23 mouse cellular contexts compared by ENCODE assay signal in genomic region chr3:107940524-107940923, GRCm38 (mm10). TPM values are rescaled to one million over a fixed set of nuclear protein-coding genes. Genes with fewer than 3 reads are reported as not detected.
DNase-seq lines count a peak whose midpoint lies in the region; ATAC-seq and TF ChIP-seq lines count a peak whose summit lies in the region.
"Had no signal": no experiment of that assay in that cellular context is flagged by ENCODE, and none has a peak within 500 bp of the region (broad histone marks: within the 10 kb centered on the region; RNA-seq: fewer than 3 reads in every experiment).

No protein-coding gene starts in this region.

- no peaks in the 10 kb centered on the region for H3K27me3 ChIP-seq in kidney, postnatal 0 days (ENCODE audit: insufficient read depth, low read length)
- no peaks in the 10 kb centered on the region for H3K27me3 ChIP-seq in midbrain, embryonic 16.5 days (ENCODE audit: control insufficient read depth, insufficient read depth, low read depth, low read length)
- no peaks in the 10 kb centered on the region for H3K27me3 ChIP-seq in midbrain, embryonic 11.5 days (ENCODE audit: control insufficient read depth, insufficient read depth, low read length)
- H3K27me3 ChIP-seq in Patski: no peaks in the 10 kb centered on the region
- H3K27me3 ChIP-seq: embryonic facial prominence, embryonic 13.5 days had no signal

- peak; percentile 45 for DNase-seq in kidney, postnatal 0 days (ENCODE audit: low spot score)
- no peak for DNase-seq in kidney, adult 18-20 months
- DNase-seq in midbrain, embryonic 11.5 days (ENCODE audit: low spot score, missing footprints): no peak
- DNase-seq in Patski (ENCODE audit: low read depth, low spot score): no peak
- DNase-seq in thymus, postnatal 0 days (ENCODE audit: low spot score): no peak
- DNase-seq: adrenal gland, postnatal 14 days; cerebellum, adult 8-10 months; cerebellum, postnatal 25 days; gastrocnemius, postnatal 36 days; heart, adult 11 months; heart, postnatal 36 days had no signal

- H3K4me1 ChIP-seq in kidney, postnatal 0 days (replicated peaks; ENCODE audit: insufficient read depth, low read length): 0 out of 2 replicates have a peak, but pooled peaks cover 8% of the 10 kb centered on the region
- H3K4me1 ChIP-seq in midbrain, embryonic 16.5 days (ENCODE audit: control insufficient read depth, insufficient read depth, low read length): peaks cover 16% of the 10 kb centered on the region; the same call in 1 of the 2 replicates
- no peaks in the 10 kb centered on the region; the same call in 1 of the 2 replicates for H3K4me1 ChIP-seq in midbrain, embryonic 11.5 days (ENCODE audit: control insufficient read depth, insufficient read depth, low read length)
- peaks cover 11% of the 10 kb centered on the region; the same call in 1 of the 2 replicates for H3K4me1 ChIP-seq in embryonic fibroblast, embryonic 13.5 days (ENCODE audit: control insufficient read depth, insufficient read depth, low read length)

- H3K4me2 ChIP-seq in kidney, postnatal 0 days (ENCODE audit: low read length): no peak overlapping the region
- no peak overlapping the region for H3K4me2 ChIP-seq in midbrain, embryonic 16.5 days (ENCODE audit: low read length)
- H3K4me2 ChIP-seq in midbrain, embryonic 11.5 days: no peak overlapping the region
- H3K4me2 ChIP-seq: embryonic facial prominence, embryonic 13.5 days; heart, embryonic 13.5 days; hindbrain, embryonic 12.5 days had no signal

- 70% methylated on average over 7 of the region's 7 CpGs for WGBS in kidney, postnatal 0 days
- WGBS in midbrain, embryonic 16.5 days: 82% methylated on average over 7 of the region's 7 CpGs
- WGBS in midbrain, embryonic 11.5 days: 88% methylated on average over 7 of the region's 7 CpGs

- in situ Hi-C loops in Patski (cut with MboI; ENCODE audit: low pct_unique_long_range_greater_than_20kb): no loop called here

- H3K36me3 ChIP-seq in kidney, postnatal 0 days (ENCODE audit: insufficient read depth, low read length): no peaks in the 10 kb centered on the region
- no peaks in the 10 kb centered on the region for H3K36me3 ChIP-seq in midbrain, embryonic 16.5 days (ENCODE audit: control insufficient read depth, insufficient read depth, low read length)
- H3K36me3 ChIP-seq in midbrain, embryonic 11.5 days (ENCODE audit: control insufficient read depth, insufficient read depth, low read length): no peaks in the 10 kb centered on the region
- H3K36me3 ChIP-seq: embryonic facial prominence, embryonic 13.5 days; heart, embryonic 13.5 days; hindbrain, embryonic 12.5 days had no signal

- H3K9ac ChIP-seq in kidney, postnatal 0 days (ENCODE audit: low read depth, low read length): no peak overlapping the region
- no peak overlapping the region for H3K9ac ChIP-seq in midbrain, embryonic 16.5 days (ENCODE audit: low read depth, low read length)
- no peak overlapping the region for H3K9ac ChIP-seq in midbrain, embryonic 11.5 days (ENCODE audit: low read length)
- H3K9ac ChIP-seq: embryonic facial prominence, embryonic 13.5 days; heart, embryonic 13.5 days; hindbrain, embryonic 12.5 days had no signal

- no peak for TF ChIP-seq POLR2A in embryonic fibroblast, embryonic 13.5 days (IDR thresholded peaks at IDR 0.05; ENCODE audit: low read depth, low read length)

- H3K4me3 ChIP-seq in kidney, postnatal 0 days (replicated peaks; ENCODE audit: low read depth, low read length): no peak overlapping the region
- H3K4me3 ChIP-seq in midbrain, embryonic 16.5 days (ENCODE audit: low read depth, low read length): no peak overlapping the region
- no peak overlapping the region for H3K4me3 ChIP-seq in midbrain, embryonic 11.5 days (ENCODE audit: low read depth, low read length)
- H3K4me3 ChIP-seq in embryonic fibroblast, embryonic 13.5 days (ENCODE audit: insufficient read depth, low read length): no peak overlapping the region
- H3K4me3 ChIP-seq: embryonic facial prominence, embryonic 13.5 days; heart, embryonic 13.5 days; hindbrain, embryonic 12.5 days had no signal

- no peak overlapping the region for H3K27ac ChIP-seq in kidney, postnatal 0 days
- peak overlapping the region; percentile 30; the same call in 1 of the 2 replicates for H3K27ac ChIP-seq in midbrain, embryonic 16.5 days (ENCODE audit: low read length)
- H3K27ac ChIP-seq in midbrain, embryonic 11.5 days (ENCODE audit: low read depth, low read length): no peak overlapping the region
- H3K27ac ChIP-seq in embryonic fibroblast, embryonic 13.5 days (ENCODE audit: insufficient read depth, low read length): peak overlapping the region; percentile 63
- H3K27ac ChIP-seq: embryonic facial prominence, embryonic 13.5 days; heart, embryonic 13.5 days; hindbrain, embryonic 12.5 days had no signal

- ATAC-seq in kidney, postnatal 0 days (replicated peaks; ENCODE audit: low FRiP score, low read depth): no peak
- ATAC-seq in midbrain, embryonic 16.5 days: no peak
- no peak for ATAC-seq in midbrain, embryonic 11.5 days (ENCODE audit: low FRiP score)
- peak; percentile 14 for ATAC-seq in Patski
- ATAC-seq: activated CD4-positive, CD25-positive, alpha-beta regulatory T cell, adult 4 months; forebrain, embryonic 14.5 days; inflammation-experienced regulatory T-cells, adult 6 months; intestine, postnatal 0 days had no signal

- TF ChIP-seq CTCF in kidney, postnatal 0 days (IDR thresholded peaks at IDR 0.05; ENCODE audit: low read depth): no peak
- TF ChIP-seq CTCF in Patski (IDR thresholded peaks at IDR 0.05): no peak
- TF ChIP-seq CTCF in embryonic fibroblast, embryonic 13.5 days (IDR thresholded peaks at IDR 0.05; ENCODE audit: borderline replicate concordance, insufficient read depth, low read length): no peak

- H3K9me3 ChIP-seq in kidney, postnatal 0 days (replicated peaks; ENCODE audit: low read length): no peaks in the 10 kb centered on the region
- H3K9me3 ChIP-seq in midbrain, embryonic 16.5 days (replicated peaks; ENCODE audit: control insufficient read depth, low read length, poor library complexity, severe bottlenecking): no peaks in the 10 kb centered on the region
- H3K9me3 ChIP-seq in midbrain, embryonic 11.5 days (ENCODE audit: control insufficient read depth, low read length): no peaks in the 10 kb centered on the region
- H3K9me3 ChIP-seq: embryonic facial prominence, embryonic 13.5 days; heart, embryonic 13.5 days; hindbrain, embryonic 12.5 days had no signal

- CTCF ChIA-PET in Patski (lab: Charles Lee): interaction anchor here (1.3 to 5.3 kb wide), 9 partner anchors 9 to 207 kb away, joined by 4 to 25 read pairs (median 20); partner anchors contain the start of genes Gstm1 and Gstm7

- POLR2A ChIA-PET in Patski (lab: Charles Lee): interaction anchor here (1.1 kb wide), 1 partner anchor 9 kb away, joined by 4 read pairs; the partner anchor contains the start of gene Gstm7

RNA-seq across cellular contexts. Expression of gene Gstm6, which starts 3.0 kb away (rescaled TPM):
- 8.5 and 8.8 TPM in 2 replicates for polyA plus RNA-seq in kidney, postnatal 0 days (2015; fragmentation: Nextera tagmentation; extraction: Ambion mirVana)
- 21.2 and 23.2 TPM in 2 replicates for polyA plus RNA-seq in midbrain, embryonic 16.5 days (2015; fragmentation: Nextera tagmentation; extraction: Ambion mirVana)
- 11.3 and 14.4 TPM in 2 replicates for polyA plus RNA-seq in midbrain, embryonic 11.5 days (2014; fragmentation: Nextera tagmentation; extraction: Ambion mirVana)
- polyA plus RNA-seq in Patski (2021): 0.15 TPM
- 2.0 and 3.7 TPM in 2 replicates for polyA plus RNA-seq in embryonic fibroblast, embryonic 13.5 days (2011; ENCODE audit: insufficient read length, low read depth, missing spikeins)
- polyA plus RNA-seq in thymus, postnatal 0 days (2015; fragmentation: Nextera tagmentation; extraction: Ambion mirVana): 2.5 and 3.1 TPM in 2 replicates
- polyA plus RNA-seq: activated CD4-positive, CD25-positive, alpha-beta regulatory T cell, adult 4 months; inflammation-experienced regulatory T-cells, adult 6 months had no signal

RNA-seq across cellular contexts. Expression of gene Gstm7, which starts 8.9 kb away (rescaled TPM):
- 17.7 and 18.3 TPM in 2 replicates for polyA plus RNA-seq in kidney, postnatal 0 days (2015; fragmentation: Nextera tagmentation; extraction: Ambion mirVana)
- 44.7 and 62.2 TPM in 2 replicates for polyA plus RNA-seq in midbrain, embryonic 16.5 days (2015; fragmentation: Nextera tagmentation; extraction: Ambion mirVana)
- polyA plus RNA-seq in midbrain, embryonic 11.5 days (2014; fragmentation: Nextera tagmentation; extraction: Ambion mirVana): 54.7 and 58.1 TPM in 2 replicates
- 13.3 TPM for polyA plus RNA-seq in Patski (2021)
- polyA plus RNA-seq in embryonic fibroblast, embryonic 13.5 days (2011; ENCODE audit: insufficient read length, low read depth, missing spikeins): 1.3 and 2.3 TPM in 2 replicates
- 1.5 and 2.1 TPM in 2 replicates for polyA plus RNA-seq in thymus, postnatal 0 days (2015; fragmentation: Nextera tagmentation; extraction: Ambion mirVana)

RNA-seq across cellular contexts. Expression of gene Gstm3, which starts 28.6 kb away (rescaled TPM):
- polyA plus RNA-seq in kidney, postnatal 0 days (2015; fragmentation: Nextera tagmentation; extraction: Ambion mirVana): 0.14 and 0.17 TPM in 2 replicates
- not detected in 2 replicates for polyA plus RNA-seq in midbrain, embryonic 16.5 days (2015; fragmentation: Nextera tagmentation; extraction: Ambion mirVana)
- not detected in 2 replicates for polyA plus RNA-seq in midbrain, embryonic 11.5 days (2014; fragmentation: Nextera tagmentation; extraction: Ambion mirVana)
- polyA plus RNA-seq in Patski (2021): not detected
- polyA plus RNA-seq in embryonic fibroblast, embryonic 13.5 days (2011; ENCODE audit: insufficient read length, low read depth, missing spikeins): not detected in 2 replicates
- polyA plus RNA-seq in thymus, postnatal 0 days (2015; fragmentation: Nextera tagmentation; extraction: Ambion mirVana): 1.6 and 1.8 TPM in 2 replicates
- polyA plus RNA-seq: activated CD4-positive, CD25-positive, alpha-beta regulatory T cell, adult 4 months; embryonic facial prominence, embryonic 13.5 days; forebrain, embryonic 14.5 days; frontal cortex, adult 2 months; heart, embryonic 13.5 days; heart, postnatal 0 days; hindbrain, embryonic 12.5 days; hindbrain, embryonic 16.5 days; inflammation-experienced regulatory T-cells, adult 6 months had no signal

RNA-seq across cellular contexts. Expression of gene Gstm5, which starts 44.9 kb away (rescaled TPM):
- 246 and 258 TPM in 2 replicates for polyA plus RNA-seq in kidney, postnatal 0 days (2015; fragmentation: Nextera tagmentation; extraction: Ambion mirVana)
- 225 and 239 TPM in 2 replicates for polyA plus RNA-seq in midbrain, embryonic 16.5 days (2015; fragmentation: Nextera tagmentation; extraction: Ambion mirVana)
- 270 and 277 TPM in 2 replicates for polyA plus RNA-seq in midbrain, embryonic 11.5 days (2014; fragmentation: Nextera tagmentation; extraction: Ambion mirVana)
- polyA plus RNA-seq in Patski (2021): 150 TPM
- 68.6 and 75.4 TPM in 2 replicates for polyA plus RNA-seq in embryonic fibroblast, embryonic 13.5 days (2011; ENCODE audit: insufficient read length, low read depth, missing spikeins)
- polyA plus RNA-seq in thymus, postnatal 0 days (2015; fragmentation: Nextera tagmentation; extraction: Ambion mirVana): 14.4 and 14.9 TPM in 2 replicates
- polyA plus RNA-seq: activated CD4-positive, CD25-positive, alpha-beta regulatory T cell, adult 4 months had no signal

RNA-seq across cellular contexts. Expression of gene Gstm2, which starts 45.7 kb away (rescaled TPM):
- polyA plus RNA-seq in kidney, postnatal 0 days (2015; fragmentation: Nextera tagmentation; extraction: Ambion mirVana): 148 and 155 TPM in 2 replicates
- 6.5 and 7.7 TPM in 2 replicates for polyA plus RNA-seq in midbrain, embryonic 16.5 days (2015; fragmentation: Nextera tagmentation; extraction: Ambion mirVana)
- 14.1 and 15.7 TPM in 2 replicates for polyA plus RNA-seq in midbrain, embryonic 11.5 days (2014; fragmentation: Nextera tagmentation; extraction: Ambion mirVana)
- polyA plus RNA-seq in Patski (2021): 11.7 TPM
- 59.6 and 62.2 TPM in 2 replicates for polyA plus RNA-seq in embryonic fibroblast, embryonic 13.5 days (2011; ENCODE audit: insufficient read length, low read depth, missing spikeins)
- polyA plus RNA-seq in thymus, postnatal 0 days (2015; fragmentation: Nextera tagmentation; extraction: Ambion mirVana): 25.3 and 26.8 TPM in 2 replicates
- polyA plus RNA-seq: activated CD4-positive, CD25-positive, alpha-beta regulatory T cell, adult 4 months; inflammation-experienced regulatory T-cells, adult 6 months had no signal

Comparison
In these comparisons a context has a peak if more than half of its experiments do, and no peak if none do; other contexts are left out.
1. H3K27ac ChIP-seq: peak in midbrain, embryonic 16.5 days (single experiment) and embryonic fibroblast, embryonic 13.5 days (single experiment); none in kidney, postnatal 0 days (single experiment) and midbrain, embryonic 11.5 days (single experiment).